In the genomic region with DNA sequence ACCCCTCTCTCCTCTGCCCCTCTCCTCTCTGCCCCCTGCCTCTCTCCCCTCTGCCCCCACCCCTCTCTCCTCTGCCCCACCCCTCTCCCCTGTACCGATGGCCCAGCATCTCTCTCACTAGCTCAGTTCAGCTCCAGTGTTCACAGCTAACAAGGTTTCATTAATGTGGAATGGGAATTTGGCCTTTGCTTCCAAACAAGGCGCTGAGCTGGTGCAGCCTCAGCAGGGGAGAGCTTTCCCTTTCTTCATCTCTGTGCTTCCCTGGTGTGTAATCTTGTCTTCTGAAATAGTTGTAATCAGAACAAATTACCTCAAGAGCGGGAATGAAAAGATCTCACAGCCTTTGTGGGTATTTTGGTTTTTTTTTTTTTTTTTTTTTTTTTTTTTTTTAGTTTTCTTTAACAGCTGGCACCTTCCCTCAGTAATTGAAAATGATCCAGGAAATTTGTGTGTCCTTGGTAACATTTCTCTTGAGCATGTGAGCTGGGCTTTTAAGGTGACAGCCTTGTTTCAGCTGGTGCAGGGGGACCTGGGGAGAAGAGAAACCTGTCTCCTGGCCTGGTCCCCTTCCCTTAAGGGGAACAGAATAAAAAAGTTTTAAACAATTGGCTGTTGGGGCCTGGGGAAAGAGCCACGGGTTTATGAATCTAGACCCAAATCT, we compare ENCODE assay signal across 18 mouse cellular contexts.
DNase-seq lines count a peak whose midpoint lies in the region; ATAC-seq and TF ChIP-seq lines count a peak whose summit lies in the region.
"Had no signal": no experiment of that assay in that cellular context is flagged by ENCODE, and none has a peak within 500 bp of the region (broad histone marks: within the 10 kb centered on the region; RNA-seq: fewer than 3 reads in every experiment).

No protein-coding gene starts in this region.

- TF ChIP-seq POLR2A in kidney, adult 2 months (IDR thresholded peaks at IDR 0.05; ENCODE audit: low read depth, low read length), result no peak
- TF ChIP-seq POLR2A in brain, embryonic 14.5 days (IDR thresholded peaks at IDR 0.05; ENCODE audit: borderline replicate concordance, extremely low read depth, insufficient read depth, insufficient read length, poor library complexity, severe bottlenecking), result no peak

- no peak overlapping the region for H3K9ac ChIP-seq in kidney, embryonic 14.5 days (ENCODE audit: low read depth, low read length)
- H3K9ac ChIP-seq in lung, postnatal 0 days (replicated peaks; ENCODE audit: low read depth), result no peak overlapping the region
- H3K9ac ChIP-seq: embryonic facial prominence, embryonic 12.5 days; heart, embryonic 12.5 days; limb, embryonic 12.5 days; liver, postnatal 0 days had no signal

- WGBS in kidney, adult 2 months, result 32% methylated on average over 4 of the region's 4 CpGs
- WGBS in kidney, embryonic 14.5 days, result 48% methylated on average over 4 of the region's 4 CpGs
- 57% methylated on average over 4 of the region's 4 CpGs for WGBS in lung, postnatal 0 days

- DNase-seq in kidney, adult 2 months, result peak; percentile 78
- DNase-seq in Muller cell, postnatal 12 days (ENCODE audit: inconsistent ontology term), result peak; percentile 82
- DNase-seq in brain, embryonic 14.5 days (ENCODE audit: low read depth), result peak; percentile 88
- DNase-seq in kidney, adult 9 months, result peak; percentile 71
- no peak for DNase-seq in lung, postnatal 0 days (ENCODE audit: low spot score)
- DNase-seq: adrenal gland, adult 8-10 months; cerebellum, adult 9-11 months; gastrocnemius, postnatal 36 days; heart, postnatal 4 days; liver, postnatal 0 days; right cerebral cortex, postnatal 4 days; thymus, postnatal 36 days had no signal

- TF ChIP-seq CTCF in kidney, adult 2 months (conservative IDR thresholded peaks at IDR 0.05; ENCODE audit: insufficient read depth, insufficient read length, low read depth, low read length), result no peak
- TF ChIP-seq CTCF in brain, embryonic 14.5 days (IDR thresholded peaks at IDR 0.05; ENCODE audit: borderline replicate concordance, extremely low read depth, insufficient read depth, insufficient read length), result no peak
- TF ChIP-seq CTCF in lung, postnatal 0 days (IDR thresholded peaks at IDR 0.05), result no peak

- H3K4me1 ChIP-seq in kidney, adult 2 months (ENCODE audit: control insufficient read depth, insufficient read depth, low read length), result peaks cover 25% of the 10 kb centered on the region
- no peaks in the 10 kb centered on the region for H3K4me1 ChIP-seq in kidney, embryonic 14.5 days (ENCODE audit: control insufficient read depth, insufficient read depth, low read length)
- H3K4me1 ChIP-seq in lung, postnatal 0 days (ENCODE audit: insufficient read depth, low read depth, low read length), result no peaks in the 10 kb centered on the region
- H3K4me1 ChIP-seq: heart, embryonic 12.5 days had no signal

- TF ChIP-seq EP300 in lung, postnatal 0 days (IDR thresholded peaks at IDR 0.05), result no peak

- no peaks in the 10 kb centered on the region for H3K9me3 ChIP-seq in kidney, embryonic 14.5 days (ENCODE audit: control insufficient read depth, low read length)
- H3K9me3 ChIP-seq in lung, postnatal 0 days (ENCODE audit: low read length), result no peaks in the 10 kb centered on the region
- H3K9me3 ChIP-seq: embryonic facial prominence, embryonic 12.5 days; heart, embryonic 12.5 days; limb, embryonic 12.5 days had no signal

- H3K36me3 ChIP-seq in kidney, adult 2 months (ENCODE audit: control insufficient read depth, insufficient read depth, low read length), result no peaks in the 10 kb centered on the region
- H3K36me3 ChIP-seq in kidney, embryonic 14.5 days (ENCODE audit: control insufficient read depth, insufficient read depth, low read length), result no peaks in the 10 kb centered on the region
- H3K36me3 ChIP-seq in lung, postnatal 0 days (ENCODE audit: insufficient read depth, low read length), result no peaks in the 10 kb centered on the region
- H3K36me3 ChIP-seq: embryonic facial prominence, embryonic 12.5 days; heart, embryonic 12.5 days; limb, embryonic 12.5 days had no signal

- no peaks in the 10 kb centered on the region for H3K27me3 ChIP-seq in kidney, adult 2 months (replicated peaks; ENCODE audit: control insufficient read depth, insufficient read depth, low read length)
- no peaks in the 10 kb centered on the region for H3K27me3 ChIP-seq in kidney, embryonic 14.5 days (ENCODE audit: control insufficient read depth, insufficient read depth, low read length)
- H3K27me3 ChIP-seq in lung, postnatal 0 days (replicated peaks; ENCODE audit: insufficient read depth, low read length), result no peaks in the 10 kb centered on the region
- H3K27me3 ChIP-seq: embryonic facial prominence, embryonic 12.5 days had no signal

- no peak for ATAC-seq in kidney, embryonic 14.5 days (ENCODE audit: low FRiP score, low TSS enrichment)
- no peak for ATAC-seq in megakaryocyte progenitor cell, adult 5-6 weeks (replicated peaks; ENCODE audit: poor library complexity)
- ATAC-seq in lung, postnatal 0 days, result no peak
- ATAC-seq: CD4-positive, CD25-positive, alpha-beta regulatory T cell, adult 4 months; liver, postnatal 0 days had no signal

- H3K4me3 ChIP-seq in kidney, adult 2 months (ENCODE audit: insufficient read depth, low read depth, low read length), result no peak overlapping the region
- H3K4me3 ChIP-seq in kidney, embryonic 14.5 days (ENCODE audit: low read length), result no peak overlapping the region
- no peak overlapping the region for H3K4me3 ChIP-seq in lung, postnatal 0 days (ENCODE audit: low read depth, low read length)
- H3K4me3 ChIP-seq: embryonic facial prominence, embryonic 12.5 days; heart, embryonic 12.5 days; limb, embryonic 12.5 days had no signal

- no peak overlapping the region for H3K27ac ChIP-seq in kidney, adult 2 months (ENCODE audit: insufficient read depth, low read depth, low read length)
- no peak overlapping the region for H3K27ac ChIP-seq in kidney, embryonic 14.5 days (ENCODE audit: low read depth, low read length)
- no peak overlapping the region for H3K27ac ChIP-seq in lung, postnatal 0 days (ENCODE audit: low read length)
- H3K27ac ChIP-seq: embryonic facial prominence, embryonic 12.5 days; limb, embryonic 12.5 days had no signal

- no peak overlapping the region for H3K4me2 ChIP-seq in kidney, embryonic 14.5 days (replicated peaks; ENCODE audit: low read depth, low read length)
- no peak overlapping the region for H3K4me2 ChIP-seq in lung, postnatal 0 days (replicated peaks; ENCODE audit: low read depth, low read length)
- H3K4me2 ChIP-seq: embryonic facial prominence, embryonic 12.5 days; heart, embryonic 12.5 days; limb, embryonic 12.5 days had no signal
